Mouse (Mus musculus): ENCODE data around the gene Trim71. TPM values are rescaled to one million over a fixed set of nuclear protein-coding genes. Genes with fewer than 3 reads are reported as not detected.

Trim71 gene
- total and polyA plus RNA-seq, 2 experiments = not detected

GRCm38 (mm10) chr9:114573528-114573927 is 9.4 kb upstream of the Trim71 start:
- H3K36me3 ChIP-seq (ENCODE audit: control insufficient read depth, insufficient read depth, low read length) = no peaks in the 10 kb centered on the region
- no peak overlapping the region for H3K4me3 ChIP-seq (ENCODE audit: insufficient read depth, low read depth, low read length)
- H3K9ac ChIP-seq (ENCODE audit: low read depth, low read length) = no peak overlapping the region
- no peak for TF ChIP-seq POLR2A (IDR thresholded peaks at IDR 0.05; ENCODE audit: extremely low read depth, insufficient read depth, low read length)
- TF ChIP-seq CTCF (IDR thresholded peaks at IDR 0.05; ENCODE audit: low read depth, low read length) = no peak
- DNase-seq (ENCODE audit: extremely low read depth, low read depth, low spot score) = no peak
- H3K79me2 ChIP-seq (ENCODE audit: control insufficient read depth, insufficient read depth, low read length) = no peaks in the 10 kb centered on the region
- H3K27me3 ChIP-seq (ENCODE audit: control insufficient read depth, insufficient read depth, low read length) = no peaks in the 10 kb centered on the region
- no peak overlapping the region for H3K27ac ChIP-seq (replicated peaks; ENCODE audit: insufficient read depth, low read depth, low read length)
- no peaks in the 10 kb centered on the region for H3K4me1 ChIP-seq (ENCODE audit: control insufficient read depth, insufficient read depth, low read length)
- 58% methylated on average over 5 of the region's 5 CpGs for WGBS

GRCm38 (mm10) chr9:114568682-114569474 is 4.7 kb upstream of the Trim71 start:
- DNase-seq (ENCODE audit: extremely low read depth, low read depth, low spot score) = no peak
- H3K4me1 ChIP-seq (ENCODE audit: control insufficient read depth, insufficient read depth, low read length) = no peaks in the 10 kb centered on the region
- no peak overlapping the region for H3K9ac ChIP-seq (ENCODE audit: low read depth, low read length)
- 85% methylated on average over 5 of the region's 5 CpGs for WGBS
- TF ChIP-seq POLR2A (IDR thresholded peaks at IDR 0.05; ENCODE audit: extremely low read depth, insufficient read depth, low read length) = no peak
- no peak for TF ChIP-seq CTCF (IDR thresholded peaks at IDR 0.05; ENCODE audit: low read depth, low read length)
- H3K36me3 ChIP-seq (ENCODE audit: control insufficient read depth, insufficient read depth, low read length) = no peaks in the 10 kb centered on the region
- H3K27me3 ChIP-seq (ENCODE audit: control insufficient read depth, insufficient read depth, low read length) = peaks cover 4% of the 10 kb centered on the region; the same call in 1 of the 2 replicates
- H3K4me3 ChIP-seq (ENCODE audit: insufficient read depth, low read depth, low read length) = no peak overlapping the region
- no peak overlapping the region for H3K27ac ChIP-seq (replicated peaks; ENCODE audit: insufficient read depth, low read depth, low read length)
- H3K79me2 ChIP-seq (ENCODE audit: control insufficient read depth, insufficient read depth, low read length) = no peaks in the 10 kb centered on the region

GRCm38 (mm10) chr9:114564667-114565066 is 498 bp upstream of the Trim71 start:
- no peak for TF ChIP-seq POLR2A (IDR thresholded peaks at IDR 0.05; ENCODE audit: extremely low read depth, insufficient read depth, low read length)
- TF ChIP-seq CTCF (IDR thresholded peaks at IDR 0.05; ENCODE audit: low read depth, low read length) = no peak
- no peak for DNase-seq (ENCODE audit: extremely low read depth, low read depth, low spot score)
- Histone ChIP-seq H3K27ac (replicated peaks; ENCODE audit: insufficient read depth, low read depth, low read length) (no peak overlapping the region), H3K4me1 (ENCODE audit: control insufficient read depth, insufficient read depth, low read length) (no peaks in the 10 kb centered on the region), H3K79me2 (ENCODE audit: control insufficient read depth, insufficient read depth, low read length) (no peaks in the 10 kb centered on the region), H3K9ac (ENCODE audit: low read depth, low read length) (no peak overlapping the region), H3K4me3 (ENCODE audit: insufficient read depth, low read depth, low read length) (no peak overlapping the region), H3K36me3 (ENCODE audit: control insufficient read depth, insufficient read depth, low read length) (no peaks in the 10 kb centered on the region), H3K27me3 (ENCODE audit: control insufficient read depth, insufficient read depth, low read length) (peaks cover 27% of the 10 kb centered on the region)
- 16% methylated on average over 10 of the region's 10 CpGs for WGBS

DNA sequence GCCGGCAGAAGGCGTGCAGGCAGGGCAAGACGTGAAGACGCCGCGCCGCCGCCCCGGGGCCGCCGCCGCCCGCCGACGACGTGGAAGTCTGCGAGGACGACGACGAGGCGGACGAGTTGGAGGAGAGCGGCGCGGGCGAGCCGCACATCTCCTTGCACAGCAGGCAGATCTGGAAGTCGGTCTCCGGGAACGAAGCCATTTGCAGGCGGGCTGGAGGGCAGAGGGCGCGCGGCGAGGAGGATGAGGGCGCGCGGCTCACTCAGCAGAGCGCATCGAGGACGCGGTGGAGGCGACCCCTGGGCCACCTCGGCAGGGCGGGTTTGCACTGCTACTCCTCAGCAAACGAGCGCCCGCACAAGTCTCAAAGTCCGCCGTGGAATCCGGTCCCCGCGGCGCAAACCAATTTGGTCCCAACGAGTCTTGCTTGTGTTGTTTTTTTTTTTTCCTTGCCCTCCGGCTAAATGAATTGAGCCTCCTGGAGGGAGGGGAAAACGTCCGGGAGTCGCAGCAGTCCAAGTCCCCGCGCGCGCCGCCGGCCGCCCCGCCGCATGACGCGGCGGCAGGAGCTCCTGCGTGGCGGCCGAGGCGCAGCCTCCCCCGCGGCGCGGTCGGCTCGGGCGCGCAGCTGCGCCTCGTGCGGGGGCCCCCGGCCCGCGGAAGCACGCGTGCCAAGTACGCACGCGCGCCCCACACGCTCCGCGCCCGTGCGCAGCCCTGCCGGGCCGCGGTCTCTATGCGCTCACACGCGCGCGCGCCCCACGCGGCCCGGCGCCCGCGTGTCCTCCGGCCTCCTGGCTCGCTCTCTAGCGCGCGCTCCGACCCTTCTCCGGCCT is 1.0 kb downstream of the Trim71 start:
- TF ChIP-seq POLR2A (IDR thresholded peaks at IDR 0.05; ENCODE audit: extremely low read depth, insufficient read depth, low read length) = no peak
- no peak for TF ChIP-seq CTCF (IDR thresholded peaks at IDR 0.05; ENCODE audit: low read depth, low read length)
- peak overlapping the region; percentile 37; the same call in 1 of the 2 replicates for H3K4me3 ChIP-seq (ENCODE audit: insufficient read depth, low read depth, low read length)
- DNase-seq (ENCODE audit: extremely low read depth, low read depth, low spot score) = no peak
- no peaks in the 10 kb centered on the region for H3K79me2 ChIP-seq (ENCODE audit: control insufficient read depth, insufficient read depth, low read length)
- no peaks in the 10 kb centered on the region for H3K4me1 ChIP-seq (ENCODE audit: control insufficient read depth, insufficient read depth, low read length)
- no peaks in the 10 kb centered on the region for H3K36me3 ChIP-seq (ENCODE audit: control insufficient read depth, insufficient read depth, low read length)
- no peak overlapping the region for H3K9ac ChIP-seq (ENCODE audit: low read depth, low read length)
- 2% methylated on average over 122 of the region's 122 CpGs for WGBS
- peaks cover 31% of the 10 kb centered on the region for H3K27me3 ChIP-seq (ENCODE audit: control insufficient read depth, insufficient read depth, low read length)
- no peak overlapping the region for H3K27ac ChIP-seq (replicated peaks; ENCODE audit: insufficient read depth, low read depth, low read length)

GRCm38 (mm10) chr9:114562031-114562918 is 1.9 kb downstream of the Trim71 start:
- H3K79me2 ChIP-seq (ENCODE audit: control insufficient read depth, insufficient read depth, low read length) = no peaks in the 10 kb centered on the region
- TF ChIP-seq CTCF (IDR thresholded peaks at IDR 0.05; ENCODE audit: low read depth, low read length) = no peak
- TF ChIP-seq POLR2A (IDR thresholded peaks at IDR 0.05; ENCODE audit: extremely low read depth, insufficient read depth, low read length) = no peak
- no peaks in the 10 kb centered on the region for H3K4me1 ChIP-seq (ENCODE audit: control insufficient read depth, insufficient read depth, low read length)
- H3K27ac ChIP-seq (replicated peaks; ENCODE audit: insufficient read depth, low read depth, low read length) = no peak overlapping the region
- no peak for DNase-seq (ENCODE audit: extremely low read depth, low read depth, low spot score)
- H3K9ac ChIP-seq (ENCODE audit: low read depth, low read length) = no peak overlapping the region
- WGBS = 3% methylated on average over 101 of the region's 101 CpGs
- peak overlapping the region; percentile 37; the same call in 1 of the 2 replicates for H3K4me3 ChIP-seq (ENCODE audit: insufficient read depth, low read depth, low read length)
- no peaks in the 10 kb centered on the region for H3K36me3 ChIP-seq (ENCODE audit: control insufficient read depth, insufficient read depth, low read length)
- H3K27me3 ChIP-seq (ENCODE audit: control insufficient read depth, insufficient read depth, low read length) = peaks cover 31% of the 10 kb centered on the region
